Mouse (Mus musculus) midbrain, embryonic 11.5 days (tissue): Measurements from ENCODE around the gene Atp2b2. TPM values are rescaled to one million over a fixed set of nuclear protein-coding genes. Genes with fewer than 3 reads are reported as not detected.

Experiments
- ATAC-seq: fragments of 200-750 bp; cut with Nextera tagmentation; 2 replicates; pipeline ENCODE4 v1.8.0; 2017; ENCODE audit warnings: moderate TSS enrichment, moderate library complexity; ENCODE audit not compliant: low FRiP score
- DNase-seq: peaks from one replicate; pipeline ENCODE4 v3.0.0; 2015; ENCODE audit warnings: low spot score; ENCODE audit errors: missing footprints
- H3K27ac ChIP-seq: fragments of 300-500 bp; sonication (generic); 2 replicates; pipeline ENCODE4 v1.5.1; 2014; ENCODE audit warnings: low read depth, low read length
- H3K27me3 ChIP-seq: fragments of 300-500 bp; sonication (generic); 2 replicates; pipeline ENCODE4 v1.6.1; 2014; ENCODE audit warnings: mild to moderate bottlenecking, low read length, moderate library complexity, mixed read lengths; ENCODE audit not compliant: control insufficient read depth, insufficient read depth
- H3K36me3 ChIP-seq: fragments of 300-500 bp; sonication (generic); 2 replicates; pipeline ENCODE4 v1.6.1; 2014; ENCODE audit warnings: mild to moderate bottlenecking, low read length, moderate library complexity, mixed read lengths; ENCODE audit not compliant: control insufficient read depth, insufficient read depth
- H3K4me1 ChIP-seq: fragments of 300-500 bp; sonication (generic); 2 replicates; pipeline ENCODE4 v1.6.1; 2014; ENCODE audit warnings: low read length; ENCODE audit not compliant: control insufficient read depth, insufficient read depth
- H3K4me2 ChIP-seq: fragments of 300-500 bp; sonication (generic); 2 replicates; pipeline ENCODE4 v1.6.1; 2014; ENCODE audit warnings: mild to moderate bottlenecking, moderate library complexity
- H3K4me3 ChIP-seq: fragments of 300-500 bp; sonication (generic); 2 replicates; pipeline ENCODE4 v1.5.1; 2014; ENCODE audit warnings: low read depth, low read length
- H3K9ac ChIP-seq: fragments of 300-500 bp; sonication (generic); 2 replicates; pipeline ENCODE4 v1.6.1; 2014; ENCODE audit warnings: low read length
- H3K9me3 ChIP-seq: fragments of 300-500 bp; sonication (generic); 2 replicates; pipeline ENCODE4 v1.6.1; 2016; ENCODE audit warnings: low read length; ENCODE audit not compliant: control insufficient read depth
- WGBS: fragments of 180-500 bp; shearing (Covaris S2); extraction: QIAGEN DNeasy Blood & Tissue Kit; methylation state at CpG from one replicate; pipeline ENCODE4 v1.1.7; 2014; 5-methylcytosine and 5-hydroxymethylcytosine counted together
- polyA plus RNA-seq: library from polyadenylated mRNA; unstranded; fragments of >200 nt; fragmentation: Nextera tagmentation; extraction: Ambion mirVana; gene quantifications from 2 replicates; pipeline ENCODE4 v1.2.1, GENCODE M21; 2014

Gene Atp2b2
- polyA plus RNA-seq, 1 experiment from 2014 or later = 1.7 TPM

DNA sequence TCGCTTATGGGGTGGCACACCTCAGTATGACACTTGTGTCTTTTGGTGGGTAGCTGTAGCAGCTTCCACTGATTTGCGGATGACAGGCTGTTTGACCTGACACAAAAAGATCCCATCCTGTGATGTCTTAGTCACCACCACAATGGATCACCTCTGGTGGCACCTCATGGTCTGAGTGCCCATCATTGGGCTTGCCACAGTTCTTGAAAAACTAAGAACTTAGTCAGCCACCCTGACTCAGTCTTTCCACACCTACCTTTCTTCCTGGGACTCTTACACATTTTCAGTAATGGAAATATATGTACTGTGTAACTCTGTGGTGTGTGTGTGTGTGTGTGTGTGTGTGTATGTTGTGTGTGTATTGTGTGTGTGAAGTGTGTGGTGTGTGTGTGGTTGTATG, 71.5 kb downstream of the Atp2b2 start:
- no peaks in the 10 kb centered on the region for H3K27me3 ChIP-seq

DNA sequence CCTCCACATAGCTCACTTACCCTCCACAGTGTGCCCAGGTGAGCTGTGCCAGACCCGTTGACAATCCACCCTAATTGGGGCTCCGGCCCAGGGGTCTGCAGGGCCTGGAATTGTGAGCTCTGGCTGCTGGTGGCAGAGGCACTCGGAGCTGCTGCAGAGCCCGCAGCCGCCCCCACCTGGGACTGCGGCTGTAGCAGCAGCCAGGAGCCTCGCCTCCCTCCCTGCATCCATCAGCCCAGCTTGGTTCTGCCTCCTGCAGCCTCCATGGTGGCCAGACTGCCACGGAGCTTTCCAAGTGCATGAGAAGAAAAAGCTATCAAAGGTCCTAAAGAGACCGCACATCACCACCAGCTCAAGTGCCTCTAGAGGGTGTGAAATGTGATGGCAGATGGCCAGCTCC, 71.9 kb downstream of the Atp2b2 start:
- Histone ChIP-seq H3K4me1 (peaks cover 2% of the 10 kb centered on the region; the same call in 1 of the 2 replicates), H3K9me3 (no peaks in the 10 kb centered on the region), H3K9ac (no peak overlapping the region), H3K36me3 (no peaks in the 10 kb centered on the region), H3K27me3 (no peaks in the 10 kb centered on the region), H3K4me2 (no peak overlapping the region), H3K4me3 (no peak overlapping the region), H3K27ac (no peak overlapping the region)
- DNase-seq (no peak), ATAC-seq (no peak)
- WGBS = 55% methylated on average over 9 of the region's 9 CpGs

More for the DNA sequence above, 71.5 kb downstream of the Atp2b2 start:
- H3K9me3 ChIP-seq = no peaks in the 10 kb centered on the region
- WGBS = 80% methylated on average over 2 of the region's 2 CpGs
- peaks cover 2% of the 10 kb centered on the region; the same call in 1 of the 2 replicates for H3K4me1 ChIP-seq
- H3K27ac ChIP-seq = no peak overlapping the region
- no peaks in the 10 kb centered on the region for H3K36me3 ChIP-seq
- no peak overlapping the region for H3K4me2 ChIP-seq
- DNase-seq (peak; percentile 71), ATAC-seq (no peak)
- H3K9ac ChIP-seq = no peak overlapping the region
- H3K4me3 ChIP-seq = no peak overlapping the region

DNA sequence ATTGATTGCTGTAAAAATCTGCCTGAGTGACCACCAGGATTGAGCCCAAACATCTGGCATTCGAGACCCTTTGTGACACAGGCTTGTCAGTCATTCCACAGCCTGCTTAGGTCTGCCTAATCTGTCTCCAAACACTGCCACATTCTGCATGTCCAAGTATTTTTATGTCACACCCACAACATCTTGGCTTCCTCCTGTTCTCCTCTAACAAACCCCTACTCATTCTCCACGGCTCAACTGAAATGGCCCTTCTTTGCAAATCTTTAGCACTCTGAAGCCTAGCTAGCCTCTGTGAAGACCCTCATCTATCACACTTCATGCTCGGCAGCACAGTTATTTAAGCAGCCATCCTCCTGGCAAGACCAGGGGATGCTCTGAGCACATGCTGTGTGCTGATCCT, 72.7 kb downstream of the Atp2b2 start:
- H3K9me3 ChIP-seq = no peaks in the 10 kb centered on the region
- peaks cover 2% of the 10 kb centered on the region; the same call in 1 of the 2 replicates for H3K4me1 ChIP-seq
- no peak overlapping the region for H3K9ac ChIP-seq
- ATAC-seq = no peak
- 38% methylated on average over 3 of the region's 3 CpGs for WGBS
- H3K36me3 ChIP-seq = no peaks in the 10 kb centered on the region
- H3K4me3 ChIP-seq = no peak overlapping the region
- DNase-seq = peak; percentile 51
- H3K4me2 ChIP-seq = no peak overlapping the region
- no peaks in the 10 kb centered on the region for H3K27me3 ChIP-seq
- no peak overlapping the region for H3K27ac ChIP-seq

DNA sequence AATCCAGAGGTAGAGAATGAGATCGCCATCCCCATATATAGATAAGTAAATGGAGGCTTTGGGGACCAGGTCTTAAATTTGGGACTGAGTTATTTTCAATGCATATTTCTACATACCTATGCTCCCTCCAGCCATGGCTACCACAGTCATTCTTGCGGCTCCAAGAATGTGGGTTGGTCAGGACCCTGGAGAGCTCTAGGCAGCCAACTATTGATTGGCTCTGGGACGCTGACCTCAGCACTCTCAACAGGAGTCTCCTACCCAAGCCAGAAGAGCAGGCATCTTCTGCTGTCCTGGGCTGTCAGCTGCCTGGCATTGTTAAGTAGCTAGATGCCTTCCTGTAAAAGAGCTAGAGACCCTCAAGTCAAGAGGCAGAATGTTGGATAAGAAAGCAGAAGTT, 79.6 kb downstream of the Atp2b2 start:
- ATAC-seq (no peak), DNase-seq (peak; percentile 84)
- no peak overlapping the region for H3K9ac ChIP-seq
- no peaks in the 10 kb centered on the region for H3K9me3 ChIP-seq
- H3K4me2 ChIP-seq = no peak overlapping the region
- H3K27me3 ChIP-seq = no peaks in the 10 kb centered on the region
- H3K27ac ChIP-seq = no peak overlapping the region
- WGBS = 12% methylated on average over 3 of the region's 3 CpGs
- H3K4me1 ChIP-seq = peaks cover 2% of the 10 kb centered on the region; the same call in 1 of the 2 replicates
- no peak overlapping the region for H3K4me3 ChIP-seq
- no peaks in the 10 kb centered on the region for H3K36me3 ChIP-seq

DNA sequence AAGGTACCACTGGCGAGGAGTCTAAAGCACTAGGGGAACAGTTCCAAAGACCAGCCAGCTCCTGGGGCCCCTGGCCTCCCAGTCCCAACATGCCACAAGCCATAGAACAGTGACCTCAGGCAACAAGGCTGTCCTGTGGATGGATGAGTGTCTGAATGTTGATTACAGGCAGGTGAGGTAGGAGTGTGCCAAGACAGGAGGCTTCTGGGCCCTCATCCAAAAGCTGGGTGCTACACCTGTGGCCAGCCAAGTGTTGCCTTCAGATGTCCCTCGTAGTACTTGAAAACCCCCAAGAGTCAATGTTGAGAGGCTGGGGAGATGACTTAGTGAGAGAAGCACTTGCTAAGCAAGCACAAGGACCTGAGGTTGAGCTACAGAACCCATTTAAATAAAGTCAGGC, 80.8 kb downstream of the Atp2b2 start:
- H3K9ac ChIP-seq = no peak overlapping the region
- WGBS = 79% methylated on average over 2 of the region's 2 CpGs
- no peaks in the 10 kb centered on the region for H3K27me3 ChIP-seq
- H3K36me3 ChIP-seq = no peaks in the 10 kb centered on the region
- H3K4me3 ChIP-seq = no peak overlapping the region
- DNase-seq = peak; percentile 14
- H3K4me1 ChIP-seq = peaks cover 2% of the 10 kb centered on the region; the same call in 1 of the 2 replicates
- H3K27ac ChIP-seq = no peak overlapping the region
- ATAC-seq = no peak
- H3K9me3 ChIP-seq = no peaks in the 10 kb centered on the region
- no peak overlapping the region for H3K4me2 ChIP-seq

DNA sequence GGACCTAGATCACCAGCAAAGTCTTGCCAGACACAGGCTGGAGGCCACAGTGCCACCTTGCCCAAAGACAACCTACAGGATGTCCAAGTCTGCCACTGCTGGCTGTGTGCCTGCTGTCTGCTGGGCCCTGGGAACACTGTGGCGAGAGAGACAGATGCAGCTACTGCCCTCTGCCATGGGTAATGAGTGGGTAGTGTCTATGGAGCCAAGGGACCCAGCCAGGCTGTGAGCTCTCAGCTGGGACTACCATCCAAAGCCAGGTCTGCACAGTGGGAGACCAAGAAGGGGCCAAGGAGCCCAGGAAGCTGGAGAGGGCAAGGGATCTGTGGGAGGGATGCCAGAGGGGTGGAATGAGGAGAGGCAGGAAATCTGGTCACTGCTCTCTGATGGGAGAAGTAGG, 83.1 kb downstream of the Atp2b2 start:
- ATAC-seq (no peak), DNase-seq (peak; percentile 53)
- Histone ChIP-seq H3K27me3 (no peaks in the 10 kb centered on the region), H3K36me3 (no peaks in the 10 kb centered on the region), H3K9ac (no peak overlapping the region), H3K9me3 (no peaks in the 10 kb centered on the region), H3K4me1 (no peaks in the 10 kb centered on the region), H3K27ac (no peak overlapping the region), H3K4me2 (no peak overlapping the region), H3K4me3 (no peak overlapping the region)
- 53% methylated on average over 1 of the region's 1 CpGs for WGBS

DNA sequence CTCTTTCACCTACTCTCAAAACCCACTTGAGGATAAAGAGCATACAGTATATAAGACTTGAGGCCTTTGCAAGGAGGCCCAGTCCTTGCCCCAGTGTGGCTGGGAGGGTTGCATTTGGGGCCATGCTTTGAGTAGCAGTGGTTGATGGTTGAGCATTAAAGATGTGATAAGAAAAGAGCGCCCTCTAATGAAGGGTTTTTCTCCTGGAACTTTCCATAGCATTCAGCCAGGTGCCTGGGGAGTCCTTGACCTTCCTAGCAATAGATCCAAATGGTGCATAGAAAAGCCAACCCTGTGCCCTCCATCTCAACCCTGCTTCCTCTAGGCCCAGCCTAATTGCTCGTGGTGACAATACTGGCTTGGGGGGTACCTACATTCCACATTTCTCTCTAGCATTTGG, 83.7 kb downstream of the Atp2b2 start:
- H3K27me3 ChIP-seq = no peaks in the 10 kb centered on the region
- no peak overlapping the region for H3K4me3 ChIP-seq
- H3K9ac ChIP-seq = no peak overlapping the region
- no peaks in the 10 kb centered on the region for H3K9me3 ChIP-seq
- no peaks in the 10 kb centered on the region for H3K36me3 ChIP-seq
- 57% methylated on average over 2 of the region's 2 CpGs for WGBS
- H3K4me2 ChIP-seq = no peak overlapping the region
- no peak overlapping the region for H3K27ac ChIP-seq
- ATAC-seq (no peak), DNase-seq (peak; percentile 76)
- H3K4me1 ChIP-seq = no peaks in the 10 kb centered on the region

DNA sequence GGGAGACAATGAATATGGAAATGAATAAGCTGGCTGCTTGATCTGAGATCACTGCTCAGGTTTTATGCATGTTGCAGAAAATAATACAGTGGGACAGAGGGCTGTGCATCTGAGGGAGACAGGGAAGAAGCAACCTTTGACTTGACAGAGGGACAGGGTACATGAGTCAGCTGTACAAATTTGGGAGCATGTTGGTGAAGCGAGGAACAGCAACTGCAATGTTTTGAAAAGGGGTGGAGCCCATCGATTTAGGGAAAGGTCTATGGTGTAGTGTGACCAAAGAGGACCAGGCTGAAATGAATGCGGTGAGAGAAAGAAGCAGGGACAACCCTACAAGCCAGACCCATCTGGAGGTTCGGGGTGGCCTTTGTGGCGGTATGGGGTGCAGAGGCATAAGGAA, 84.4 kb downstream of the Atp2b2 start:
- Histone ChIP-seq H3K27ac (no peak overlapping the region), H3K4me2 (no peak overlapping the region), H3K27me3 (no peaks in the 10 kb centered on the region), H3K36me3 (no peaks in the 10 kb centered on the region), H3K4me3 (no peak overlapping the region), H3K9me3 (no peaks in the 10 kb centered on the region), H3K4me1 (no peaks in the 10 kb centered on the region), H3K9ac (no peak overlapping the region)
- WGBS = 86% methylated on average over 5 of the region's 5 CpGs
- DNase-seq = peak; percentile 17
- no peak for ATAC-seq

DNA sequence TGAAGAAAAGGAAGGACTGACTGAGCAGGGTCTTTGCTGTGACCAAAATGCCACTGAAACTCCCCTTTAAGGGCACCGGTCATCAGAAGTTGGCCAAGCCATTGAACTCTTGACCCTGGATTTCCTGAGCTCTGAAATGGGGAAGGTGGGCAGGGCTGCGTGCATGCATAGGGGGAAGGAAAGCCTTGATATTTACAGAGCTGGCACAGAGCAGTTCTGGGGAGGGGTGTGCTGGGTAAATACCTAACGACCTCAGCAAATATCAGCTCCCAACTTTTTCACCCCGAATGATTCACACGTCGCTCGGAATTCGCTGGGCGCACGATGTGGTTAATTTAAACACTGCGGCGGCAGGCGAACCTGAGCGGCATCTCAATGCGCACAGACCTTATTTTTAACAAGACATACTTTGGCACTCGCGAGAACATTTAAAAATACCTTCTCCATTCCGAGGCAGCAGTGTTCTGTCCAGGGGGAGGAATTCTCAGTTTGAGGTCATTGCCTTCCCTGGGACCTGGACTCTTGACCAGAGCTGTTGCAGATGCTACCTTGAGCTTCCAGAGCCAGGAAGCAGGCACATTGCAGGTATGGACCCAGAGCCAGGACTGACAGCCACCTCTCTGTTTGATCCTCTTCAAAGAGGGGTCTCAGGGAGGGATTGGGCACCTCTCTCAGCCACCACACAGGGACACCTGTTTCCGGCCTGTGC, 85.0 kb downstream of the Atp2b2 start:
- DNase-seq = peak; percentile 31
- no peaks in the 10 kb centered on the region for H3K36me3 ChIP-seq
- H3K4me2 ChIP-seq = no peak overlapping the region
- no peak overlapping the region for H3K4me3 ChIP-seq
- no peak for ATAC-seq
- no peak overlapping the region for H3K9ac ChIP-seq
- no peak overlapping the region for H3K27ac ChIP-seq
- no peaks in the 10 kb centered on the region for H3K27me3 ChIP-seq
- 80% methylated on average over 19 of the region's 19 CpGs for WGBS
- no peaks in the 10 kb centered on the region for H3K9me3 ChIP-seq
- H3K4me1 ChIP-seq = no peaks in the 10 kb centered on the region
